Mouse (Mus musculus) neural tube, embryonic 11.5 days (tissue): Measurements from ENCODE around the gene Phf1. TPM values are rescaled to one million over a fixed set of nuclear protein-coding genes. Genes with fewer than 3 reads are reported as not detected.

ENCODE experiments used
- ATAC-seq: fragments of 200-750 bp; cut with Nextera tagmentation; 2 replicates; pipeline ENCODE4 v1.8.0; 2017; ENCODE audit warnings: moderate number of reproducible peaks, mild to moderate bottlenecking, moderate TSS enrichment, moderate library complexity; ENCODE audit not compliant: insufficient read depth, low FRiP score, low TSS enrichment
- DNase-seq: peaks from one replicate; pipeline ENCODE4 v3.0.0-alpha.2; 2015; ENCODE audit warnings: low spot score
- H3K27ac ChIP-seq: fragments of 300-500 bp; sonication (generic); 2 replicates; pipeline ENCODE4 v1.5.1; 2014; ENCODE audit warnings: low read depth, mild to moderate bottlenecking, low read length
- H3K27me3 ChIP-seq: fragments of 300-500 bp; sonication (generic); 2 replicates; pipeline ENCODE4 v1.6.1; 2014; ENCODE audit warnings: mild to moderate bottlenecking, low read length, mixed read lengths; ENCODE audit not compliant: control insufficient read depth, insufficient read depth
- H3K36me3 ChIP-seq: fragments of 300-500 bp; sonication (generic); 2 replicates; pipeline ENCODE4 v1.6.1; 2014; ENCODE audit warnings: mild to moderate bottlenecking, low read length, moderate library complexity, mixed read lengths; ENCODE audit not compliant: control insufficient read depth, insufficient read depth
- H3K4me1 ChIP-seq: fragments of 300-500 bp; sonication (generic); 2 replicates; pipeline ENCODE4 v1.6.1; 2014; ENCODE audit warnings: low read length, mixed read lengths; ENCODE audit not compliant: control insufficient read depth, insufficient read depth
- H3K4me2 ChIP-seq: fragments of 300-500 bp; sonication (generic); 2 replicates; pipeline ENCODE4 v1.6.1; 2014; ENCODE audit warnings: low read depth, mild to moderate bottlenecking, moderate library complexity
- H3K4me3 ChIP-seq: fragments of 300-500 bp; sonication (generic); 2 replicates; pipeline ENCODE4 v1.5.1; 2014; ENCODE audit warnings: low read depth, low read length
- H3K9ac ChIP-seq: fragments of 300-500 bp; sonication (generic); 2 replicates; pipeline ENCODE4 v1.6.1; 2014; ENCODE audit warnings: mild to moderate bottlenecking, low read length
- H3K9me3 ChIP-seq: fragments of 300-500 bp; sonication (generic); 2 replicates; pipeline ENCODE4 v1.6.1; 2016; ENCODE audit warnings: low read length; ENCODE audit not compliant: control insufficient read depth
- WGBS: fragments of 180-500 bp; shearing (Covaris S2); extraction: QIAGEN DNeasy Blood & Tissue Kit; methylation state at CpG from one replicate; pipeline ENCODE4 v1.1.7; 2014; 5-methylcytosine and 5-hydroxymethylcytosine counted together
- polyA plus RNA-seq: library from polyadenylated mRNA; unstranded; fragments of >200 nt; fragmentation: Nextera tagmentation; extraction: Ambion mirVana; gene quantifications from 2 replicates; pipeline ENCODE4 v1.2.1, GENCODE M21; 2014

Phf1 gene
- polyA plus RNA-seq, 1 experiment from 2014 or later = 5.8 TPM

DNA sequence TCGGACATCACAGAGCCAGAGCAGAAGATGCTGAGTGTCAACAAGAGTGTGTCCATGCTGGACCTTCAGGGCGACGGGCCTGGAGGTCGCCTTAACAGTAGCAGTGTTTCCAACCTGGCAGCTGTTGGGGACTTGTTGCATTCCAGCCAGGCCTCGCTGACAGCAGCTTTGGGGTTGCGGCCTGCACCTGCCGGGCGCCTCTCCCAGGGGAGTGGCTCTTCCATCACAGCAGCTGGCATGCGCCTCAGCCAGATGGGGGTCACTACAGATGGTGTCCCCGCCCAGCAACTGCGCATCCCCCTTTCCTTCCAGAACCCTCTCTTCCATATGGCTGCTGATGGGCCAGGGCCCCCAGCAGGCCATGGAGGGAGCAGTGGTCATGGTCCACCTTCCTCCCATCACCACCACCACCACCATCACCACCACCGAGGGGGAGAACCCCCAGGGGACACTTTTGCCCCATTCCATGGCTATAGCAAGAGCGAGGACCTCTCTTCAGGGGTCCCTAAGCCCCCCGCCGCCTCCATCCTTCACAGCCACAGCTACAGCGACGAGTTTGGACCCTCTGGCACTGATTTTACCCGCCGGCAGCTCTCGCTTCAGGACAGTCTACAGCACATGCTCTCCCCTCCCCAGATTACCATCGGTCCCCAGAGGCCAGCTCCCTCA lies 28.9 kb downstream of the Phf1 start:
- 91% methylated on average over 21 of the region's 21 CpGs for WGBS
- DNase-seq = no peak
- Histone ChIP-seq H3K9ac (no peak overlapping the region), H3K27ac (no peak overlapping the region), H3K4me1 (no peaks in the 10 kb centered on the region), H3K9me3 (no peaks in the 10 kb centered on the region), H3K4me2 (no peak overlapping the region), H3K4me3 (no peak overlapping the region), H3K36me3 (peaks cover 21% of the 10 kb centered on the region), H3K27me3 (no peaks in the 10 kb centered on the region)
- ATAC-seq = no peak

DNA sequence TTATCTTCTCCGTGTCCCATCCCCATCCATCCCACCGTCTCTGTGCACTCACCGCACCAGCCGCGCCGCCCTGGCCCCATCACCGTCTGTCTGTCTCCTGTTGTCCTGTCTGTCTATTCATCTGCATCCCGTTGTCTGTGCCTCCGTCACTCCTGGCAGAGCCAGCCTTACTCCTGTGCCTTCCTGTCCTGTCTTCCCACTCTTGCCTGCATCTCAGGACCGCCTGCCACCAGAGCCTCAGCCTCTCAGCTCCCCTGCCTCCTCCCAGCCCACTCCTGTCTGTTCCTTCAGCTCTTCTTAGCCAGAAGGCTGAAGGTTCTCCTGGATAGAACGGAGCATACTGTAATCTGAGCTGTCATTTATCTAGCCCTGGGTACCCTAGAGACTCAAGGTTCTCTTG lies 34.1 kb downstream of the Phf1 start:
- H3K4me2 ChIP-seq = no peak overlapping the region
- DNase-seq = no peak
- peaks cover 7% of the 10 kb centered on the region for H3K36me3 ChIP-seq
- no peaks in the 10 kb centered on the region for H3K4me1 ChIP-seq
- no peak overlapping the region for H3K9ac ChIP-seq
- no peak overlapping the region for H3K27ac ChIP-seq
- ATAC-seq = no peak
- no peaks in the 10 kb centered on the region for H3K27me3 ChIP-seq
- no peaks in the 10 kb centered on the region for H3K9me3 ChIP-seq
- 93% methylated on average over 11 of the region's 11 CpGs for WGBS
- H3K4me3 ChIP-seq = no peak overlapping the region

DNA sequence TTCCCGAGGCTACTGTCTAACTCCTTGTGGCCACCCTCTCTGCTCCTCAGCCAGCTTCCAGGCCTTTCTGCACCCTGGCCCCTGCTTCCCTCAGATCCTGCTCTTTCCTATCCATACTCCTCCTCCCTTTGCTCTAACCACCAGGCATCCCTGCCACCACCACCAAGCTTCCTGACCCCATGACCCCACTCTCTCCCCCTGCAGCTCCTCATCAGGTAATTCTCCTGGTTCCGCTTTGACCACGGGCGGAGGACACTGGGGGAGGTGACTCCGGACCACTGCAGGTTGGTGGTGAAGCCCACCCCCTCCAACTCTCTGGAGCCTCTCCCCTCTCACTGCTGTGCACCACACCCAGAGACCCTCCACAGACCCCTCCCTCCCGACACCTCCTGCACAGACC lies 34.6 kb downstream of the Phf1 start:
- 92% methylated on average over 6 of the region's 6 CpGs for whole genome bisulfite sequencing
- no peaks in the 10 kb centered on the region for H3K4me1 ChIP-seq
- H3K27me3 ChIP-seq = no peaks in the 10 kb centered on the region
- no peak overlapping the region for H3K9ac ChIP-seq
- no peak overlapping the region for H3K4me3 ChIP-seq
- H3K4me2 ChIP-seq = no peak overlapping the region
- H3K27ac ChIP-seq = no peak overlapping the region
- ATAC-seq (no peak), DNase-seq (no peak)
- peaks cover 7% of the 10 kb centered on the region for H3K36me3 ChIP-seq
- no peaks in the 10 kb centered on the region for H3K9me3 ChIP-seq

DNA sequence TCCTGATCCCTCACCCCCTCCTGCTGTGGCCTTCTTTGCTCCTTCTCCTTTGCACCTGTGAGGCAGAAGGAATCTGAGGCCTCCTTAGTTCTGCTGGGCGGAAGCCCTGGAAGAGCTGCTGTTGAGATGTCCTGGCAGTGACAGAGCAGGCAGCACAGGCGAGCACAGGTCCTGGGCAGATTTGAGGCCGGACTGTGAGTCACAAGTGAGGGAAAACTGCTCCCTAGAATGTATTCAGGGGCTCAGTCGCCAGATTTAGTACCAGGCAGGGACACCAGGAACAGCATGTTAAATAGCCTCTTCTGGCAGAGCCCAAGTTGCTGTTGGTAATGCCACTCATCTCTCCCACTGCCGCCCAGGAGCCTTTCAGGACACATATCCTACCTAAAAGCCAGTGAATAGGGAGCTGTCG lies 35.4 kb downstream of the Phf1 start:
- Histone ChIP-seq H3K36me3 (peaks cover 5% of the 10 kb centered on the region), H3K27me3 (no peaks in the 10 kb centered on the region), H3K4me1 (no peaks in the 10 kb centered on the region), H3K27ac (no peak overlapping the region), H3K4me2 (no peak overlapping the region), H3K9ac (peak overlapping the region; percentile 18; the same call in 1 of the 2 replicates), H3K4me3 (no peak overlapping the region), H3K9me3 (no peaks in the 10 kb centered on the region)
- WGBS = 73% methylated on average over 6 of the region's 6 CpGs
- DNase-seq (no peak), ATAC-seq (no peak)

DNA sequence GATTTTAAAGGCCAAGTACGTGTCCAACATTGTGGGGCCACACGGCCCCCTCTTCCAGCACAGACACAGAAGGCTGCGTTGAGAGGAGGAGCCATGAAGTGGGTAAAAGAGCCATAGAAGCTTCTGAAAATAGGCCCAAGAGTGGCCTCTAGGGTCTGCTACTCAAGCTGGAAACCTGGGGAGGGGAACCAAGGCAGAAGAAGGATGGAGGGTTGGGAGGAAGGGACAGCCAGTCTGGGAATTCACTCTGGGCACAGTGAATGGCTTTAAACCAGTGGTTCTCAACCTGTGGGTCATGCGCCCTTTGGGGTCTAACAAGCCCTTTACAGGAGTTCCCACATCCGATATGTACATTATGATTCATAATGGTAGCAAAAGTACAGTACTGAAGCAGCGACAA lies 36.4 kb downstream of the Phf1 start:
- H3K36me3 ChIP-seq = peaks cover 5% of the 10 kb centered on the region
- H3K4me3 ChIP-seq = no peak overlapping the region
- H3K27ac ChIP-seq = no peak overlapping the region
- no peaks in the 10 kb centered on the region for H3K9me3 ChIP-seq
- no peak overlapping the region for H3K9ac ChIP-seq
- no peaks in the 10 kb centered on the region for H3K27me3 ChIP-seq
- H3K4me1 ChIP-seq = peaks cover 7% of the 10 kb centered on the region
- H3K4me2 ChIP-seq = no peak overlapping the region
- no peak for DNase-seq
- no peak for ATAC-seq
- WGBS = 88% methylated on average over 6 of the region's 6 CpGs

DNA sequence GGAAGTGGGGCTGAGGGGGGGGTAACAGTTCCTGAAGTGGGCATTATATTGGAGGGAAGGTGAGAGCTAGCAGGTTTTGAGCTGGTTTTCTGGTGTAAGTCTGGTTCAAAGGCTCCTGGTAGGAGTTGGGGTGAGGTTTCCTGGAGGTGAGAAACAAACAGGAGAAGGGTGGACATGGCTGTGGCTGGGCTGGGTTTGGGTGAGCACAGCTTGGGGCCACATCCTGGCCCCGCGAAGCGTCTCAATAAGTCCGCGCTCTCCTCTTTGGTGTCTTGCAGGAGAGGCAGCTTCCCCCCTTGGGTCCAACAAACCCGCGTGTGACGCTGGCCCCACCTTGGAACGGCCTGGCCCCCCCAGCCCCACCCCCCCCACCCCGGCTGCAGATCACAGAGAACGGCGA lies 37.4 kb downstream of the Phf1 start:
- 80% methylated on average over 10 of the region's 12 CpGs for WGBS
- Histone ChIP-seq H3K9me3 (no peaks in the 10 kb centered on the region), H3K4me3 (no peak overlapping the region), H3K36me3 (no peaks in the 10 kb centered on the region; the same call in 1 of the 2 replicates), H3K27me3 (no peaks in the 10 kb centered on the region), H3K9ac (no peak overlapping the region), H3K4me2 (no peak overlapping the region), H3K4me1 (peaks cover 9% of the 10 kb centered on the region), H3K27ac (no peak overlapping the region)
- DNase-seq (no peak), ATAC-seq (no peak)

DNA sequence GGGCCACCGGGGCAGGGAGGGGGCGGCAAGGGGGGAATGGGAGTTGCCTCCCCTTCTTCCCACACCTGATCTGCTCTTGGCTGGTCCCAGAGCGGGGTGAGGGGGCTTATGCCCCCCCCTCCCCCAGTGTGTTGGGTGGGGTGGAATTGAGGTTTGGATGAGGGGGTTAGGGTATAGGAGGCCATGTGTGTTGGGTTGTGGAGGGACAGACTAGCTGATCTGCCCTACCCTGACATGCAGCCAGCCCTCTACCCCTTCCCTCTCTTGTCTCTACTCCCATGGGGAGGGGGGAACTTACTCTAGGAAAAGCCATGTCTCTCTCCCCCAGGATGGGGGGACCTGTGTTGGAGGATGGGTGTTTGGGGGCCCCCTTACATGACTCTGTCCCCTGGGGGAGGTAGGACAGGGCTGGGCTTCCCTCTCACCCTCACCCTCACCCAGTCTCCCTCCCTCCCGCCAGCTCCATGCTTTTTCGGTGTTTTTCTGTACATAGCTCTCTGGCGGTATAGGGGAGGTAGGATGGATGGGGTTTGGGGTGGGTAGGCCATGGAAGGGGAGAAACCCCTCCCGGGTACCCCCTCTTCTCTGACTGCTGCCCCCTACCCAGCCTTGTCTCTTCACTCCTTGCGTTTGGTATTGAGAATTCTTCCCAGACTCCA lies 38.5 kb downstream of the Phf1 start:
- H3K4me2 ChIP-seq = no peak overlapping the region
- no peak overlapping the region for H3K9ac ChIP-seq
- ATAC-seq = no peak
- 59% methylated on average over 7 of the region's 8 CpGs for WGBS
- peaks cover 7% of the 10 kb centered on the region for H3K36me3 ChIP-seq
- H3K27ac ChIP-seq = no peak overlapping the region
- DNase-seq = no peak
- no peaks in the 10 kb centered on the region for H3K9me3 ChIP-seq
- H3K4me1 ChIP-seq = peaks cover 9% of the 10 kb centered on the region
- H3K27me3 ChIP-seq = no peaks in the 10 kb centered on the region
- H3K4me3 ChIP-seq = no peak overlapping the region

DNA sequence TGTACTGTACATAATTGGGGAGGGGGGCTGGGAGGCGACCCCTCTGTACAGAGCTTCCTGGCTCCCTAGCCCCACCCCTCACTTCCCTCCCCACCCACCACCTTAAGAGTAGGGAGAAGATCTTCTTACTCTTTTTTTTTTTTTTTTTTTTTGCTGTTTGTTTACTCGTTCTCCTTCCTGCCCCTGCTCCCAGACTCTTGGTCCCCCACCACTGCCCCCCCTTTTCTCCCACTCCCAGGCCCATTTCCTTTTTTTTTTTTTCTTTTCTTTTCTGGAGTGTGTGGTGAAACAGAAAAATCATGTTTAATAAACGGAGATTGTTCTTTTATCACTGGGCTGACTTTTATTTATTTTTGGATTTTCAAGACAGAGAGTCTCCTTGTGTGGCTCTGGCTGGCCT lies 39.3 kb downstream of the Phf1 start:
- Histone ChIP-seq H3K27ac (no peak overlapping the region), H3K4me1 (peaks cover 9% of the 10 kb centered on the region)
- 3% methylated on average over 3 of the region's 3 CpGs for WGBS

More for the DNA sequence above, 39.3 kb downstream of the Phf1 start:
- H3K27me3 ChIP-seq = no peaks in the 10 kb centered on the region
- peak overlapping the region; percentile 79 for H3K4me2 ChIP-seq
- H3K4me3 ChIP-seq = peak overlapping the region; percentile 56
- H3K9me3 ChIP-seq = no peaks in the 10 kb centered on the region
- peak overlapping the region; percentile 75 for H3K9ac ChIP-seq
- H3K36me3 ChIP-seq = peaks cover 8% of the 10 kb centered on the region
- DNase-seq = no peak
- ATAC-seq = no peak
